Mouse (Mus musculus) liver, embryonic 13.5 days (tissue): Measurements from ENCODE around the gene Rhox2c. TPM values are rescaled to one million over a fixed set of nuclear protein-coding genes. Genes with fewer than 3 reads are reported as not detected.
"Not testable (repeated sequence)": the region's sequence is repeated elsewhere in the genome, so short reads cannot be mapped to it uniquely, and the experiment has no call there.

Experiments used
- ATAC-seq: fragments of 200-750 bp; cut with Nextera tagmentation; 2 replicates; pipeline ENCODE4 v1.8.0; 2017; ENCODE audit warnings: low read depth, mild to moderate bottlenecking, moderate number of reproducible peaks, moderate library complexity
- DNase-seq: peaks from one replicate; pipeline ENCODE4 v3.0.0; 2022
- H3K27ac ChIP-seq: fragments of 300-500 bp; sonication (generic); 2 replicates; pipeline ENCODE4 v1.5.1; 2015; ENCODE audit warnings: moderate library complexity, mild to moderate bottlenecking, inconsistent platforms
- H3K27me3 ChIP-seq: fragments of 300-500 bp; sonication (generic); 2 replicates; pipeline ENCODE4 v1.6.1; 2015; ENCODE audit warnings: mild to moderate bottlenecking, inconsistent platforms
- H3K36me3 ChIP-seq: fragments of 300-500 bp; sonication (generic); 2 replicates; pipeline ENCODE4 v1.6.1; 2015; ENCODE audit warnings: mild to moderate bottlenecking, inconsistent platforms
- H3K4me1 ChIP-seq: fragments of 300-500 bp; sonication (generic); replicated peaks from 2 replicates; pipeline ENCODE4 v1.6.1; 2015; ENCODE audit warnings: inconsistent platforms
- H3K4me2 ChIP-seq: fragments of 300-500 bp; sonication (generic); 2 replicates; pipeline ENCODE4 v1.6.1; 2015; ENCODE audit warnings: inconsistent platforms, mild to moderate bottlenecking, moderate library complexity
- H3K4me3 ChIP-seq: fragments of 300-500 bp; sonication (generic); replicated peaks from 2 replicates; pipeline ENCODE4 v1.5.1; 2015; ENCODE audit warnings: mild to moderate bottlenecking, inconsistent platforms
- H3K9ac ChIP-seq: fragments of 300-500 bp; sonication (generic); 2 replicates; pipeline ENCODE4 v1.6.1; 2015; ENCODE audit warnings: mild to moderate bottlenecking, inconsistent platforms
- H3K9me3 ChIP-seq: fragments of 300-500 bp; sonication (generic); replicated peaks from 2 replicates; pipeline ENCODE4 v1.6.1; 2016; ENCODE audit warnings: inconsistent platforms
- WGBS: fragments of 180-500 bp; shearing (Covaris S2); methylation state at CpG from one replicate; pipeline ENCODE4 v1.1.7; 2015; ENCODE audit not compliant: insufficient replicate concordance; 5-methylcytosine and 5-hydroxymethylcytosine counted together
- polyA plus RNA-seq: library from polyadenylated mRNA; unstranded; fragments of >200 nt; fragmentation: Nextera tagmentation; extraction: Ambion mirVana; gene quantifications from 2 replicates; pipeline ENCODE4 v1.2.1, GENCODE M21; 2015

Rhox2c gene
- not detected in 2 replicates for polyA plus RNA-seq

DNA sequence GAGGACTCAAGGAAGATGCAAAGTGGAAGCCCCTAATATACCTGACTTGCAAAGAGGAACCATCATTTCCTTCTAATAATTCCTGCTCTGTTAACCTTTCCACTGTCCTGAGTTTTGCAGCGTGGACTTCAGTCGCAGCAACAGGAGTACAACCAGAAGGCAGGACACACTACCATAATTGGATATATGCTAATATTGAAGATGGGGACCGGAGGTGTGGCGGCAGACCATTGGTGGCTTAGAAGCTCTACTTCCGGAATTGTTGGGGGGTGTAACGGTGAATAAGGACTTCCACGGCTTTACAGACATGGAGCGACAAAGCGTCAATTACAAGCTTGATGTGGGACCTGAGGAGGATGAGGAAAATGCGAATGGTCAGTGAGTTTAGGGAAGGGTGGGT, at the start of gene Rhox2c:
Gene Rhox2c (plus strand): TSS at position 301 of the 400 bp plus-strand sequence.
- not testable (repeated sequence) for ATAC-seq, H3K9me3 ChIP-seq, H3K27ac ChIP-seq, H3K36me3 ChIP-seq, DNase-seq, H3K9ac ChIP-seq, H3K4me2 ChIP-seq, H3K4me3 ChIP-seq, H3K4me1 ChIP-seq, H3K27me3 ChIP-seq
- 78% methylated on average over 7 of the region's 10 CpGs for WGBS

DNA sequence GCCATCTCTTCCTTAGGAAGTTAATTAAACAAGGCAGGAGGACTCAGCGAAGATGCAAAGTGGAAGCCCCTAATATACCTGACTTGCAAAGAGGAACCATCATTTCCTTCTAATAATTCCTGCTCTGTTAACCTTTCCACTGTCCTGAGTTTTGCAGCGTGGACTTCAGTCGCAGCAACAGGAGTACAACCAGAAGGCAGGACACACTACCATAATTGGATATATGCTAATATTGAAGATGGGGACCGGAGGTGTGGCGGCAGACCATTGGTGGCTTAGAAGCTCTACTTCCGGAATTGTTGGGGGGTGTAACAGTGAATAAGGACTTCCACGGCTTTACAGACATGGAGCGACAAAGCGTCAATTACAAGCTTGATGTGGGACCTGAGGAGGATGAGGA, 41.7 kb upstream of the Rhox2c start, which contains the start of gene Rhox2b:
Gene Rhox2b (plus strand): TSS at position 301 of the 400 bp plus-strand sequence.
- not testable (repeated sequence) for H3K9me3 ChIP-seq, H3K4me3 ChIP-seq, H3K9ac ChIP-seq, H3K27ac ChIP-seq, H3K27me3 ChIP-seq, H3K36me3 ChIP-seq, H3K4me2 ChIP-seq, H3K4me1 ChIP-seq, ATAC-seq, DNase-seq
- no CpG with 5 or more reads among the region's 9 CpGs for WGBS

DNA sequence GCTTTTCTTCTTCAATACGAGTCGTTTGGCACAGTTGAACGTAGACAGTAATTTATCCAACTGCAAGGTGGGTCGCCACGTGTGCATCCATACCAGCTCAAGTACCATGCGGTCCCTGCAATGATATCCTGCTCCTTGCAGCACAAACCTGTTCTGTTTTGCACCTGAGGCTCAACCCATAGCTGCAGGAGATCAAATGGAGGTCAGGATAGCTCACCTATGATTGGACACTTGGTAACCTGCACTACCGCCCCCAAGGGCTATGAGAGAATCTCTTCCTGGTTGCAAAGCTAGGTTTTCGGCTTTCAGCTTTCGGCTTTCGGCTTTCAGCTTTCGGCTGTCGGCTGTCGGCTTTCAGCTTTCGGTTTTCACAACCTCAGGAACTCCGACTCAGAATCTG, 21.3 kb upstream of the Rhox2c start, which contains the start of gene Rhox4b:
Gene Rhox4b (plus strand): TSS at position 301 of the 400 bp plus-strand sequence.
- H3K9ac ChIP-seq, ATAC-seq, H3K36me3 ChIP-seq, H3K4me2 ChIP-seq, H3K27ac ChIP-seq, H3K4me1 ChIP-seq, H3K4me3 ChIP-seq, DNase-seq, H3K27me3 ChIP-seq, H3K9me3 ChIP-seq: not testable (repeated sequence)
- 74% methylated on average over 15 of the region's 15 CpGs for WGBS

DNA sequence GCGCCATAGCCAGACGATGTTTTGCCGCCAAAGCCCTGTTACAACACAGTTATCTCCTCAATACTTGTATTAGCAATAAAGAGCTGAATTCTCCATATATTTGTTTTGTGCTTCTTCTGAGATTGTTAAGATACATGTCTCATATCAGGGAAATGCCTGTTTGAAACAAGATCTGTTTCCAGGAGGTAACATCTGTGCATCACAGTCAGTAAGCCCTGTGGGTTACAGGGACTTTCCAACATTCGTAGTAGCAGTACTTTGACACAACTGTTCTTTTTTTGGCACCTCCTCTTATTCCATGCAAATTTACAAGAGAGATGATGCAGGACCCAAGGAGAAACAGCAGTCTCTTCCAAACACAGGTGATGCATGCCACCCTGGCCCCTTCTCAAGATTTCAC, 4.8 kb downstream of the Rhox2c start, which contains the start of gene Rhox3c:
Gene Rhox3c (plus strand): TSS at position 301 of the 400 bp plus-strand sequence.
- DNase-seq, H3K9ac ChIP-seq, H3K4me3 ChIP-seq, H3K9me3 ChIP-seq, H3K27ac ChIP-seq, H3K27me3 ChIP-seq, H3K36me3 ChIP-seq, H3K4me1 ChIP-seq, H3K4me2 ChIP-seq, ATAC-seq: not testable (repeated sequence)
- WGBS: 70% methylated on average over 3 of the region's 4 CpGs

DNA sequence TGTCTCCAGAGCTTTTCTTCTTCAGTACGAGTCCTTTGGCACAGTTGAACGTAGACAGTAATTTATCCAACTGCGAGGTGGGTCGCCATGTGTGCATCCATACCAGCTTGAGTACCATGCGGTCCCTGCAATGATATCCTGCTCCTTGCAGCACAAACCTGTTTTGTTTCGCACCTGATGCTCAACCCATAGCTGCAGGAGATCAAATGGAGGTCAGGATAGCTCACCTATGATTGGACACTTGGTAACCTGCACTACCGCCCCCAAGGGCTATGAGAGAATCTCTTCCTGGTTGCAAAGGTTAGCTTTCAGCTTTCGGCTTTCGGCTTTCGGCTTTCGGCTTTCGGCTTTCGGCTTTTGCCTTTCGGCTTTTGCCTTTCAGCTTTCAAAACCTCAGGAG, 26.6 kb downstream of the Rhox2c start, which contains the start of gene Rhox4c:
Gene Rhox4c (plus strand): TSS at position 301 of the 400 bp plus-strand sequence.
- ATAC-seq, H3K27me3 ChIP-seq, DNase-seq, H3K9me3 ChIP-seq, H3K4me1 ChIP-seq, H3K36me3 ChIP-seq, H3K4me3 ChIP-seq, H3K9ac ChIP-seq, H3K27ac ChIP-seq, H3K4me2 ChIP-seq: not testable (repeated sequence)
- 77% methylated on average over 14 of the region's 14 CpGs for WGBS

DNA sequence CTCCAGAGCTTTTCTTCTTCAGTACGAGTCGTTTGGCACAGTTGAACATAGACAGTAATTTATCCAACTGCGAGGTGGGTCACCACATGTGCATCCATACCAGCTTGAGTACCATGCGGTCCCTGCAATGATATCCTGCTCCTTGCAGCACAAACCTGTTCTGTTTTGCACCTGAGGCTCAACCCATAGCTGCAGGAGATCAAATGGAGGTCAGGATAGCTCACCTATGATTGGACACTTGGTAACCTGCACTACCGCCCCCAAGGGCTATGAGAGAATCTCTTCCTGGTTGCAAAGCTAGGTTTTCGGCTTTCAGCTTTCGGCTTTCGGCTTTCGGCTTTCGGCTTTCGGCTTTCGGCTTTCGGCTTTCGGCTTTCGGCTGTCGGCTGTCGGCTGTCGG, 60.6 kb downstream of the Rhox2c start, which contains the start of gene Rhox4d:
Gene Rhox4d (plus strand): TSS at position 301 of the 400 bp plus-strand sequence.
- not testable (repeated sequence) for H3K4me3 ChIP-seq, H3K9me3 ChIP-seq, H3K27ac ChIP-seq, DNase-seq, H3K4me2 ChIP-seq, H3K36me3 ChIP-seq, H3K9ac ChIP-seq, H3K4me1 ChIP-seq, ATAC-seq, H3K27me3 ChIP-seq
- WGBS: 84% methylated on average over 17 of the region's 18 CpGs

Other genes with a start within 250 kb of the Rhox2c start
- not detected in 2 replicates for gene Gm9, start 242.6 kb upstream of the Rhox2c start, polyA plus RNA-seq
- gene Rhox1, start 231.4 kb upstream of the Rhox2c start, polyA plus RNA-seq: not detected in 2 replicates
- gene Rhox2a, start 208.7 kb upstream of the Rhox2c start, polyA plus RNA-seq: not detected in 2 replicates
- not detected in 2 replicates for gene Rhox3a, start 203.8 kb upstream of the Rhox2c start, polyA plus RNA-seq
- not detected in 2 replicates for gene Rhox4a, start 188.3 kb upstream of the Rhox2c start, polyA plus RNA-seq
- not detected in 2 replicates for gene Rhox3a2, start 73.7 kb upstream of the Rhox2c start, polyA plus RNA-seq
- gene Rhox4a2, start 62.8 kb upstream of the Rhox2c start, polyA plus RNA-seq: not detected in 2 replicates
- not detected in 2 replicates for gene Rhox2b, start 41.6 kb upstream of the Rhox2c start, polyA plus RNA-seq
- not detected in 2 replicates for gene Rhox4b, start 21.2 kb upstream of the Rhox2c start, polyA plus RNA-seq
- not detected in 2 replicates for gene Rhox3c, start 4.9 kb downstream of the Rhox2c start, polyA plus RNA-seq
- gene Rhox4c, start 26.7 kb downstream of the Rhox2c start, polyA plus RNA-seq: not detected in 2 replicates
- gene Rhox2d, start 39.7 kb downstream of the Rhox2c start, polyA plus RNA-seq: not detected in 2 replicates
- gene Rhox4d, start 60.7 kb downstream of the Rhox2c start, polyA plus RNA-seq: not detected in 2 replicates
- not detected in 2 replicates for gene Rhox2e, start 76.8 kb downstream of the Rhox2c start, polyA plus RNA-seq
- not detected in 2 replicates for gene Rhox3e, start 88.3 kb downstream of the Rhox2c start, polyA plus RNA-seq
- gene Rhox4e, start 103.7 kb downstream of the Rhox2c start, polyA plus RNA-seq: not detected in 2 replicates
- not detected in 2 replicates for gene Rhox2f, start 117.7 kb downstream of the Rhox2c start, polyA plus RNA-seq
- not detected in 2 replicates for gene Rhox3f, start 127.3 kb downstream of the Rhox2c start, polyA plus RNA-seq
- not detected in 2 replicates for gene Rhox4f, start 154.0 kb downstream of the Rhox2c start, polyA plus RNA-seq
- gene Rhox3g, start 174.9 kb downstream of the Rhox2c start, polyA plus RNA-seq: not detected in 2 replicates
- not detected in 2 replicates for gene Rhox2g, start 189.8 kb downstream of the Rhox2c start, polyA plus RNA-seq
- not detected in 2 replicates for gene Rhox4g, start 197.6 kb downstream of the Rhox2c start, polyA plus RNA-seq
- not detected in 2 replicates for gene Rhox3h, start 215.1 kb downstream of the Rhox2c start, polyA plus RNA-seq
- gene Rhox2h, start 219.6 kb downstream of the Rhox2c start, polyA plus RNA-seq: not detected in 2 replicates